Mouse (Mus musculus) hindbrain, postnatal 0 days (tissue): ENCODE measurements around the gene Mtmr10. TPM values are rescaled to one million over a fixed set of nuclear protein-coding genes. Genes with fewer than 3 reads are reported as not detected.

Experiments
- ATAC-seq: fragments of 200-750 bp; cut with Nextera tagmentation; 2 replicates; pipeline ENCODE4 v1.8.0; 2017; ENCODE audit warnings: mild to moderate bottlenecking, moderate TSS enrichment, moderate library complexity
- DNase-seq: peaks from one replicate; pipeline ENCODE4 v3.0.0-alpha.2; 2015; ENCODE audit warnings: low spot score
- H3K27ac ChIP-seq: fragments of 300-500 bp; sonication (generic); 2 replicates; pipeline ENCODE4 v1.5.1; 2014; ENCODE audit warnings: mild to moderate bottlenecking
- H3K27me3 ChIP-seq: fragments of 300-500 bp; sonication (generic); 2 replicates; pipeline ENCODE4 v1.6.1; 2014; ENCODE audit warnings: low read length, mixed read lengths; ENCODE audit not compliant: insufficient read depth
- H3K36me3 ChIP-seq: fragments of 300-500 bp; sonication (generic); 2 replicates; pipeline ENCODE4 v1.6.1; 2014; ENCODE audit warnings: low read length, mixed read lengths; ENCODE audit not compliant: insufficient read depth
- H3K4me1 ChIP-seq: fragments of 300-500 bp; sonication (generic); 2 replicates; pipeline ENCODE4 v1.6.1; 2014; ENCODE audit warnings: antibody characterized with exemption, low read length, mixed read lengths; ENCODE audit not compliant: insufficient read depth
- H3K4me2 ChIP-seq: fragments of 300-500 bp; sonication (generic); 2 replicates; pipeline ENCODE4 v1.6.1; 2014; ENCODE audit warnings: low read depth, mild to moderate bottlenecking, low read length, moderate library complexity, mixed read lengths
- H3K4me3 ChIP-seq: fragments of 300-500 bp; sonication (generic); 2 replicates; pipeline ENCODE4 v1.5.1; 2014; ENCODE audit warnings: low read length
- H3K9ac ChIP-seq: fragments of 300-500 bp; sonication (generic); replicated peaks from 2 replicates; pipeline ENCODE4 v1.6.1; 2014; ENCODE audit warnings: mild to moderate bottlenecking, low read length, moderate library complexity, mixed read lengths
- H3K9me3 ChIP-seq: fragments of 300-500 bp; sonication (generic); 2 replicates; pipeline ENCODE4 v1.6.1; 2016; ENCODE audit warnings: low read length, mixed read lengths
- CTCF ChIP-seq: IDR thresholded peaks from 2 replicates; pipeline ENCODE4 v1.5.1; 2016; ENCODE audit warnings: antibody characterized with exemption, control low read depth, low read depth
- WGBS: fragments of 180-500 bp; shearing (Covaris S2); extraction: QIAGEN DNeasy Blood & Tissue Kit; methylation state at CpG from one replicate; pipeline ENCODE4 v1.1.7; 2014; 5-methylcytosine and 5-hydroxymethylcytosine counted together
- polyA plus RNA-seq: library from polyadenylated mRNA; unstranded; fragments of >200 nt; fragmentation: Nextera tagmentation; extraction: Ambion mirVana; gene quantifications from 2 replicates; pipeline ENCODE4 v1.2.1, GENCODE M21; 2015
- total RNA-seq: library from RNA; depleted of rRNA; stranded (reverse); fragments of >200 nt; gene quantifications from 2 replicates; pipeline ENCODE4 v1.2.3, GENCODE M21; 2014

Gene Mtmr10
- total and polyA plus RNA-seq, 2 experiments from 2014 or later, result 9.5 to 11.7 TPM

DNA sequence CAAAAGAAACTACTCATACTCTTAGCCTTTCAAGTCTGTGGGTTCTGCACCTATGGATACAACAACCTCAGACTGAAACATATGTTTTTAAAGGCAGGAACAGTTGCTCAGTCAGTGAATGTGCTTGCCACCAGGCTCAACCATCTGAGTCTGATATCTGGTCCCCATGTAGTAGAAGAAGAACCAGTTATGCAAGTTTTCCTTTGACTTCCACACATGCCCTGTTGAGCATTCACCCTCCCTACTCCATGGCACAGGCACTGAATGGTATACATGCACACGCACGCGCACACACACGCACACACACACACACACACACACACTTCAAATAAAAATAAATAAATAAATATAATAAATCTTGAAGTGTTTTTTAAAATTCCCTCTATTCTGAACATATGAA, 20.9 kb upstream of the Mtmr10 start:
- WGBS, result 95% methylated on average over 4 of the region's 4 CpGs
- no peak for DNase-seq
- H3K4me1 ChIP-seq, result no peaks in the 10 kb centered on the region
- no peak for ATAC-seq
- TF ChIP-seq CTCF, result no peak
- H3K27ac ChIP-seq, result no peak overlapping the region
- H3K9me3 ChIP-seq, result no peaks in the 10 kb centered on the region
- H3K4me3 ChIP-seq, result no peak overlapping the region
- H3K9ac ChIP-seq, result no peak overlapping the region
- H3K4me2 ChIP-seq, result no peak overlapping the region
- H3K27me3 ChIP-seq, result no peaks in the 10 kb centered on the region
- H3K36me3 ChIP-seq, result no peaks in the 10 kb centered on the region

DNA sequence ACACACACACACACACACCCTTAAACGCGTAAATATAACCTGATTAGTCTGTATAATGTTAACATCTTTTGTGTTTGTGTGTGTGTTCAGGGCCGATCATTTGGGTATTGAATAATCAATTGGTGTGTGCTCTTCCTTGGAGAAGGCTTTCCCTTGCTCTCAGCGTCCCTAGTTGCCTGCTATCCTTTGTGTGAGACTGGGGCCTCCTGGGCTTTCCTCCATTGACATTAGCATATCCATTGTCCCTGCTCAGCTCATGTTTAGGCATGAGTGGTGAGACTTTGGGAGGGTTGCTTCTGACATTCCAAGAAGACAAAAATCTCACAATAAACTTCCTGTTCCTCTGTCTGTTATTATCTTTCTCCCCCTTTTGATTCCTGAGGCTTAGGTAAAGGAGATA, 15.5 kb upstream of the Mtmr10 start:
- Histone ChIP-seq H3K9ac (no peak overlapping the region), H3K27me3 (no peaks in the 10 kb centered on the region), H3K9me3 (no peaks in the 10 kb centered on the region), H3K4me2 (no peak overlapping the region), H3K4me1 (no peaks in the 10 kb centered on the region), H3K36me3 (no peaks in the 10 kb centered on the region), H3K4me3 (no peak overlapping the region), H3K27ac (no peak overlapping the region)
- DNase-seq (peak; percentile 37), ATAC-seq (peak; percentile 43; the same call in 1 of the 2 replicates)
- WGBS, result 14% methylated on average over 4 of the region's 4 CpGs
- TF ChIP-seq CTCF, result no peak

DNA sequence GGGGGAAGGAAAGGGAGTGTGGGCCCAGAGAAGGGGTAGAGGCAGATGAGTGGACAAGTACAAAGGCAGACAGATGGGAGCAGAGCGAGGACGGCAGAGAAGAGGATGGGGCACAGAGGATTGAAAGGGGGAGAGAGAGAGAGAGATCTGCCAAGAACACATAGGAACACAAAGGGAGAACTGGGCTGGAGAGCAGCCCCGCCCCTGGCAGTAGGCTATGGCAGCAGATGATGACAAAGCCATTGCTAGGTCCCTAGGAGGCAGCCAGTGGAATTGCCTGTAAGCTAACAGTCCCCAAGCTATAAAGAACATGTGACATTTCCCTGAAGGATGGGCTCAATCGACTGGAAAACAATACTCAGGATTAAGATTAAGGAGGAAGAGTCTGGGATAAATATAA, 11.9 kb upstream of the Mtmr10 start:
- no peak for TF ChIP-seq CTCF

DNA sequence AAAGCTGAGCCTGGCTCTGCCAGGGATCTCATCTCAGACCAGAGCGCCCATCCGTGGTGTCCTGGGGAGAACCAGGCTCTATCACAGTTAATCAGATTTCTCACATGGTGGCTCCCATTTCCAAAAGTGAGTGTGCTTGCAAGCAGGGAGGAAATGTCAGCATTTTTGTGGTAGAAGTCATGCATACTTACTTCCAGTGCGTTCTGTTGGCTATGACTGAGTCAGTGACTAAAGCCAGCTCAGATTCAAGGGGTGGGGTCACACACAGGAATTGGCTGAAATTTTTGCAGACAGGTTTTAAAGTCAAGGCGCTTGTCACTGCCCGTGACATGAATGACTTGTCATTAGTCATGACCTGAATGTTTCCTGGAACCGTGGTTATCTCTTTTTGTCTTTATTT, 10.5 kb upstream of the Mtmr10 start:
- H3K9me3 ChIP-seq, result no peaks in the 10 kb centered on the region
- 54% methylated on average over 6 of the region's 6 CpGs for WGBS

More for the DNA sequence above, 11.9 kb upstream of the Mtmr10 start:
- H3K27me3 ChIP-seq, result no peaks in the 10 kb centered on the region
- H3K9me3 ChIP-seq, result no peaks in the 10 kb centered on the region
- 34% methylated on average over 4 of the region's 4 CpGs for WGBS
- H3K27ac ChIP-seq, result no peak overlapping the region
- H3K9ac ChIP-seq, result no peak overlapping the region
- ATAC-seq (peak; percentile 75), DNase-seq (no peak)
- no peak overlapping the region for H3K4me2 ChIP-seq
- no peaks in the 10 kb centered on the region for H3K36me3 ChIP-seq
- H3K4me1 ChIP-seq, result no peaks in the 10 kb centered on the region
- H3K4me3 ChIP-seq, result no peak overlapping the region

DNA sequence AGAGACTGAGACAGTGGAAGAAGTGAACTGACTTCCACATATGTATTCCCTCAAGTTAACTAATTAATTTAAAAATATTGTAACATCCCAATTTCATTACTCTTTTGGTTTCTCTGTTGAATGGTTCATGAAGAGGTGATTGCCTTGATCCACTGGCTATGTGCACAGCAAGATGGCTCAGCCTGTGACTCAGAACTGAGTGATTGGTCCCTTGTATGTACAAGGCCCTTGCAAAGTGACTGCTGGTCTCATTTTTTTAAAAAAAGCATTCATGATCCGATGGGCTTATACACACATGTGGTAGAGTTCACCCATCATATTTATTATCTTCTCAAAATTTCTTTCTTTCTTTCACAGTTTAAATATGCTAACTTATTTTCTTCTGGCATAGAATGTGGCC, 8.9 kb upstream of the Mtmr10 start:
- H3K4me3 ChIP-seq, result no peak overlapping the region
- H3K4me2 ChIP-seq, result no peak overlapping the region
- H3K36me3 ChIP-seq, result no peaks in the 10 kb centered on the region
- no peak for ATAC-seq
- H3K27ac ChIP-seq, result no peak overlapping the region
- DNase-seq, result no peak
- TF ChIP-seq CTCF, result no peak
- WGBS, result 98% methylated on average over 1 of the region's 1 CpGs
- H3K27me3 ChIP-seq, result no peaks in the 10 kb centered on the region
- no peak overlapping the region for H3K9ac ChIP-seq
- H3K9me3 ChIP-seq, result no peaks in the 10 kb centered on the region
- no peaks in the 10 kb centered on the region for H3K4me1 ChIP-seq

More for the DNA sequence above, 10.5 kb upstream of the Mtmr10 start:
- no peaks in the 10 kb centered on the region for H3K36me3 ChIP-seq
- no peak for ATAC-seq
- DNase-seq, result no peak
- H3K27ac ChIP-seq, result no peak overlapping the region
- no peaks in the 10 kb centered on the region for H3K27me3 ChIP-seq
- no peaks in the 10 kb centered on the region for H3K4me1 ChIP-seq
- H3K9ac ChIP-seq, result no peak overlapping the region
- no peak overlapping the region for H3K4me3 ChIP-seq
- TF ChIP-seq CTCF, result no peak
- no peak overlapping the region for H3K4me2 ChIP-seq

DNA sequence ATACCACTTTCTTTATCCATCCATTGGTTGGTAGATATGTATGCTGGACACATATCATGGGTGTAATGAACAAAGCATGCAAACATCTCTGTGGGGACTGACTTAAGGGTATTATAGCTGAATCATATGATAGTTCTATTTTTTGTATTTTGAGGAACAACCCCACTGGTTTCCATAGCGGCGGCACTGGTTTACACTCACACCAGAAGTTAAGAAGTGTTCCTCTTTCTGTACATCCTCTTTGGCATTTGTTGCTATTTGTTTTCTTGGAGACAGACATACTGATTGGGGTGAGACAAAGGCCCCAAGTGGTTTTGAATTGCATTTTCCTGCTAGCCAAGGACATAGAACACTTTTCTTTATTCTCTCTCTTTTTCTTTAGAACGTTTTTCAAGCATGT, 7.9 kb upstream of the Mtmr10 start:
- DNase-seq (no peak), ATAC-seq (no peak)
- 84% methylated on average over 3 of the region's 3 CpGs for WGBS
- Histone ChIP-seq H3K4me1 (no peaks in the 10 kb centered on the region), H3K36me3 (no peaks in the 10 kb centered on the region), H3K27me3 (no peaks in the 10 kb centered on the region), H3K9ac (no peak overlapping the region), H3K27ac (no peak overlapping the region), H3K4me3 (no peak overlapping the region), H3K9me3 (no peaks in the 10 kb centered on the region), H3K4me2 (no peak overlapping the region)
- no peak for TF ChIP-seq CTCF

DNA sequence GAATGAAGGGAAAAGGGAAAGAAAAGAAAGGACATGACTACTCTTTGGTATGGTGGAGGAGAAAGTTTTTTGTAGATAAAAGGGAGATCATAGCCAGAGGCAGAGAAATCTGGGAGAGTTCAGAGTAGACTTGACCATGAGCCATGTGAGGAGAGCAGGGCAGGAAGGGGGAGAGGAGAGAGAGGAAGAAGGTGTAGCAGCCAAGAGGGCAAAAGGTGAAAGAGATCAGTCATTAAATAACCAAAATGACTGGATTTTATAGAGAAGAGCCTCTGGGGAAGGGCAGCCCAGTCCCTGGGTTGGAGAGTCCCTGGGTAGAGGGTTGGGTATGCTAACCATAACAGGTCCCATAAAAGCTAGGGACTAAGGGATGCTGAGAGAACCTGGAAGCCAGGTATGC, 887 bp upstream of the Mtmr10 start:
- Histone ChIP-seq H3K36me3 (no peaks in the 10 kb centered on the region), H3K4me1 (no peaks in the 10 kb centered on the region; the same call in 1 of the 2 replicates), H3K27me3 (no peaks in the 10 kb centered on the region), H3K4me2 (peak overlapping the region; percentile 73; the same call in 1 of the 2 replicates), H3K27ac (no peak overlapping the region), H3K9me3 (no peaks in the 10 kb centered on the region), H3K9ac (no peak overlapping the region), H3K4me3 (no peak overlapping the region)
- TF ChIP-seq CTCF, result no peak
- ATAC-seq, result no peak
- no peak for DNase-seq
